Mouse (Mus musculus) small intestine, adult 2 months (tissue): ENCODE results near the gene Htra2.

Experiments
- CTCF ChIP-seq: fragments of 200-500 bp; IDR thresholded peaks from 2 replicates; pipeline ENCODE4 v1.5.1; 2012; ENCODE audit warnings: low read depth, mild to moderate bottlenecking, control low read depth, inconsistent platforms, low read length, moderate library complexity, mixed read lengths; ENCODE audit not compliant: insufficient replicate concordance, insufficient read length; ENCODE audit errors: extremely low read depth
- POLR2A ChIP-seq: fragments of 200-500 bp; IDR thresholded peaks from 2 replicates; pipeline ENCODE4 v1.6.1; 2012; ENCODE audit warnings: low read depth, mild to moderate bottlenecking, control low read depth, inconsistent platforms, low read length, moderate library complexity

DNA sequence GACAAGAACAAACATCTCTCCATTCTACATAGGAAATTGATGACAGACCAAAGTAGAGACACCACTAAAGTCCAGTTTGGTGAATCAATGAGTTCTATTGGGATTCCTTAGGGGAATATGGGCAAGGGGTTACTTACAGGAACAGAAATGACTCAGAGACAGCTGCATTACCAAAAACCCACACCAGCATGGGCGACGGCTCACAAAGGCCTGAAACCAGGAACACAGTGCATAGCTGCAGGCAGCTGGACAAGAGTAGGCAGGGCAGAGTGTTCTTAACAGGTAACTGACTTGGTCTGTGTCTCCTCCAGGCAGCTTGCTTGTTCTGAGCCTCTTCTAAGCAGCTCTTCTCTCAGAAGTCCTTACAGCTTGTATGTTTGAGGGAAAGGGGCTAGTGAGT lies 39.3 kb downstream of the Htra2 start:
- TF ChIP-seq CTCF: no peak
- no peak for TF ChIP-seq POLR2A
